Mouse (Mus musculus) ES-E14 (cell line): ENCODE measurements around the gene Lmo1. TPM values are rescaled to one million over a fixed set of nuclear protein-coding genes. Genes with fewer than 3 reads are reported as not detected.

Experiments
- DNase-seq: peaks from one replicate; pipeline ENCODE4 v3.0.0-alpha.2; 2013; ENCODE audit warnings: low read depth, low spot score
- H3K27ac ChIP-seq: 2 replicates; pipeline ENCODE4 v1.5.1; 2012; ENCODE audit warnings: low read depth, mild to moderate bottlenecking, low read length, moderate library complexity, mixed read lengths; ENCODE audit not compliant: poor library complexity, insufficient read depth, severe bottlenecking
- H3K36me3 ChIP-seq: 2 replicates; pipeline ENCODE4 v1.6.1; 2012; ENCODE audit warnings: mild to moderate bottlenecking, low read length, moderate library complexity, mixed read lengths; ENCODE audit not compliant: control insufficient read depth, poor library complexity, insufficient read depth, severe bottlenecking
- H3K4me1 ChIP-seq, 2 experiments: fragments of 150-350 bp in 1 of 2; sonication (generic) in 1 of 2; 2 replicates each; pipeline ENCODE4 v1.6.1; 2012; ENCODE audit warnings: low read length in 2 of 2, mild to moderate bottlenecking in 1 of 2, mixed read lengths in 1 of 2; ENCODE audit not compliant: control insufficient read depth in 2 of 2, insufficient read depth in 2 of 2, poor library complexity in 1 of 2
- H3K4me3 ChIP-seq, 2 experiments: fragments of 150-350 bp in 1 of 2; sonication (generic) in 1 of 2; 2 replicates each; pipeline ENCODE4 v1.5.1; 2012; ENCODE audit warnings: low read length in 2 of 2, low read depth in 1 of 2, mild to moderate bottlenecking in 1 of 2, mixed read lengths in 1 of 2; ENCODE audit not compliant: insufficient read depth in 1 of 2, poor library complexity in 1 of 2, severe bottlenecking in 1 of 2
- H3K9ac ChIP-seq: 2 replicates; pipeline ENCODE4 v1.6.1; 2012; ENCODE audit warnings: low read depth, mild to moderate bottlenecking, low read length, mixed read lengths; ENCODE audit not compliant: poor library complexity, insufficient read depth, severe bottlenecking
- H3K9me3 ChIP-seq: fragments of 150-350 bp; sonication (generic); 2 replicates; pipeline ENCODE4 v1.6.1; 2012; ENCODE audit warnings: low read depth, mild to moderate bottlenecking, low read length; ENCODE audit not compliant: control insufficient read depth, insufficient read depth
- CHD2 ChIP-seq: IDR thresholded peaks from 2 replicates; pipeline ENCODE4 v1.6.1; 2014; ENCODE audit warnings: mild to moderate bottlenecking, low read depth, low read length, inconsistent platforms
- HCFC1 ChIP-seq: IDR thresholded peaks from 2 replicates; pipeline ENCODE4 v1.6.1; 2012; ENCODE audit warnings: low read length, inconsistent platforms, borderline replicate concordance; ENCODE audit not compliant: insufficient read depth
- MAFK ChIP-seq: IDR thresholded peaks from 2 replicates; pipeline ENCODE4 v1.6.1; 2014; ENCODE audit warnings: mild to moderate bottlenecking, low read depth, low read length, inconsistent platforms; ENCODE audit not compliant: insufficient read depth
- ZC3H11A ChIP-seq: IDR thresholded peaks from 2 replicates; pipeline ENCODE4 v1.6.1; 2012; ENCODE audit warnings: low read depth, mild to moderate bottlenecking, inconsistent platforms, low read length, borderline replicate concordance
- ZNF384 ChIP-seq: IDR thresholded peaks from 2 replicates; pipeline ENCODE4 v1.6.1; 2012; ENCODE audit warnings: low read depth, low read length, inconsistent platforms
- in situ Hi-C, 2 experiments: fragments of 600-800 bp; cut with MboI; formaldehyde crosslinking; loops; one replicate each; pipeline ENCODE4 v1.15.1; 2025; ENCODE audit warnings: low sequenced_read_pairs in 2 of 2, inconsistent platforms in 1 of 2; ENCODE audit not compliant: unreplicated experiment in 2 of 2
- total RNA-seq: library from RNA; depleted of rRNA; stranded (reverse); fragments of 300-350 nt; gene quantifications from 2 replicates; pipeline ENCODE4 v1.2.3, GENCODE M21; 2012

The Lmo1 gene
- total RNA-seq, 1 experiment: 1.6 TPM

DNA sequence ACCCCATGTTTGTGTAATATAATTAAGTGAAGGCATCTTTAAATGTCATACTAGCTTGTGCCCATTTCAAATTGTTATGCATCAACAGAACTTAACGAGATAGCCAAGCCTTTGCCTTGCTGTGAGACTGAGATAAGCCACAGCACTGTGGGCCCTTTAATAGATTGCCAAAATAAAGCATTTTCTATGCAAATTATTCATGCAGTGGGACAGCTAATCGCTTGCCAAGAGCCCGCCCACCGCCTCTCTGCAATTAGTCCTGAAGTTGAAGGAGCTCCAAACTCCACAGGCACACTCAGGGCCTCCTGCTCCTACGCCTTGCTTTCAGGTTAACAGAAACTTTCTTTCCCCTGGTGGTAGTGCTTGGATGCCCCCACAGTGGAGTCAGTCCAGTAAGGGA is 64.0 kb downstream of the Lmo1 start:
- Histone ChIP-seq H3K27ac (no peak overlapping the region), H3K9me3 (no peaks in the 10 kb centered on the region), H3K4me1 (no peaks in the 10 kb centered on the region), H3K4me3 (no peak overlapping the region), H3K9ac (no peak overlapping the region), H3K36me3 (no peaks in the 10 kb centered on the region)
- in situ Hi-C loops: no loop called here
- TF ChIP-seq CHD2 (no peak), HCFC1 (no peak), ZC3H11A (no peak), MAFK (no peak), ZNF384 (no peak)
- DNase-seq: no peak

- in situ Hi-C loops: no loop called here
These were observed 70.1 kb downstream of the Lmo1 start for GRCm38 (mm10) chr7:109104894-109105293.

DNA sequence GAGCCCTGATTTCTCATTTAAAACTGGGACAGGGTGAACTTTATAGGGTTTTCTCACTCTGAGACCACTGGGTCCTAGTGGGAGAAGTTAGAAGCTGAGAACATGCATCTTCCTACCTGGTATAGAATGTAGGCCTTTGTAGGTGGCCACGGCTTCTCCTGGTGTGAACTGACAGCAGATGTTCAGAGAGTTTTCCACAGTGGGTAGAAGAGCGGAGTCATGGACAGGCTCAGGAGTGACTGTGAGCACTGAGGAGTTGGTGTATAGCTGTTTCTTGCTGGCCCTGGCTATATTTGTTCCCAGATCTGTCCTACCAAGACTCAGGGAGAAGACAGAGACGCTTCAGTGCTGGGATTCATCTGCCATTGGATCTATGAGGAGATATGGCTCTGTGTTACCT is 73.8 kb downstream of the Lmo1 start:
- no peaks in the 10 kb centered on the region for H3K9me3 ChIP-seq
- DNase-seq: no peak
- TF ChIP-seq ZNF384 (no peak), MAFK (no peak), HCFC1 (no peak)
- H3K27ac ChIP-seq: no peak overlapping the region
- no peak overlapping the region for H3K9ac ChIP-seq
- H3K36me3 ChIP-seq: no peaks in the 10 kb centered on the region
- no peaks in the 10 kb centered on the region for H3K4me1 ChIP-seq
- no peak overlapping the region for H3K4me3 ChIP-seq
- in situ Hi-C loops: no loop called here

More at GRCm38 (mm10) chr7:109104894-109105293, 70.1 kb downstream of the Lmo1 start:
- Histone ChIP-seq H3K9ac (no peak overlapping the region), H3K27ac (no peak overlapping the region), H3K9me3 (no peaks in the 10 kb centered on the region), H3K4me3 (no peak overlapping the region), H3K36me3 (no peaks in the 10 kb centered on the region), H3K4me1 (no peaks in the 10 kb centered on the region)
- no peak for DNase-seq
- TF ChIP-seq ZC3H11A (no peak), CHD2 (no peak), HCFC1 (no peak), MAFK (no peak), ZNF384 (no peak)

- Histone ChIP-seq H3K4me3 (no peak overlapping the region), H3K4me1 (no peaks in the 10 kb centered on the region), H3K36me3 (no peaks in the 10 kb centered on the region), H3K9me3 (no peaks in the 10 kb centered on the region), H3K9ac (no peak overlapping the region), H3K27ac (no peak overlapping the region)
- no peak for TF ChIP-seq MAFK
- TF ChIP-seq CHD2: no peak
- no peak for TF ChIP-seq HCFC1
- no peak for TF ChIP-seq ZNF384
- TF ChIP-seq ZC3H11A: no peak
- in situ Hi-C loops: no loop called here
- DNase-seq: peak; percentile 20
These were observed 76.6 kb downstream of the Lmo1 start for GRCm38 (mm10) chr7:109098145-109099018.

GRCm38 (mm10) chr7:109097203-109097602 is 77.8 kb downstream of the Lmo1 start:
- in situ Hi-C loops: no loop called here
- no peak for DNase-seq
- no peak for TF ChIP-seq HCFC1
- no peak for TF ChIP-seq ZC3H11A
- TF ChIP-seq CHD2: no peak
- TF ChIP-seq MAFK: no peak
- no peak for TF ChIP-seq ZNF384
- H3K27ac ChIP-seq: no peak overlapping the region
- no peaks in the 10 kb centered on the region for H3K9me3 ChIP-seq
- no peak overlapping the region for H3K4me3 ChIP-seq
- no peaks in the 10 kb centered on the region for H3K36me3 ChIP-seq
- no peak overlapping the region for H3K9ac ChIP-seq
- H3K4me1 ChIP-seq: no peaks in the 10 kb centered on the region
